Mouse (Mus musculus): ENCODE data around the gene Bcl2l1.

The Bcl2l1 gene

GRCm38 (mm10) chr2:152824438-152825167, 6.9 kb downstream of the Bcl2l1 start:
- in situ Hi-C loops (cut with MboI, MseI): no loop called here

GRCm38 (mm10) chr2:152823770-152824169, 7.8 kb downstream of the Bcl2l1 start:
- in situ Hi-C loops (cut with MboI, MseI): no loop called here

DNA sequence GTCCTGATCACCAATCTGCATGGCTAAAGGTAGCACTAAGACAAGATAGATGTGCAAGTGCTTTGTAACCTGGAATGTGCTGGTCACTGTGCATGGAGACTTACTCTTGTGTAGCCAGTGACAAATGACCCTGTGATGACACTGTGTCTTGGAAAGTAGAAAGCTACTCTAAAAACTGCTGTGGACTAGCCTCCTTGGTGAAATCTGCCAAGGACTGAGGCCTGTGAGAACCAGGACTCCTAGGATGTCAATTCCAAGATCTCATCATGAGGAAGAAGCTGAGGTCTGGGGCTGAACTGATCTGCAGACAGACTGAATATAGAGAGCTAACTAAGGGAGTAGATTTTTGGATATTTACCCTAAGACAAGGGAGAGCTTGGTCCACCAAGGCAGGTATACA, 10.0 kb downstream of the Bcl2l1 start:
- in situ Hi-C loops (cut with MboI, MseI): no loop called here

- in situ Hi-C loops (cut with MboI, MseI): no loop called here
Measured at GRCm38 (mm10) chr2:152821023-152821422, 10.5 kb downstream of the Bcl2l1 start.

DNA sequence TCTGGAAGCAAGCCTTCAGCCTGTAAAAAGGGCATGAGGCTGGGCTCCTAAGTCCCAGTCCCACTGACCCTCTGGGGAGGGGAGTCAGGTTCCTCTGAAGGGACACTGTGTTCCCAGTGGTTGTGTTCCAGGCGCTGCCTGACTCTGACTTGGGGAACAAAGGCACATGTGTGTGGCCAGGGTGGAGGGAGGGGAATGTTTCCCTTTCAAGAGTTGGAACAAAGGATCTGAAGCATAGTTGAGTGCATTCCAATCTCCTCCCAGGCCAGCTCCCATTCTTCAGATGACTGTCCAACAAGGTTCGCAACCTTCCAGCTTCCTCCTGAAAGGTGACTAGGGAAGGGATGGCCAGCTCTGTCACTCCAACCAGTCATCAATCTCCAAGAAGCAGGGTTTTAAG, 11.2 kb downstream of the Bcl2l1 start:
- in situ Hi-C loops (cut with MboI, MseI): no loop called here

- in situ Hi-C loops (cut with MboI, MseI): no loop called here
Measured at GRCm38 (mm10) chr2:152819926-152820325, 11.6 kb downstream of the Bcl2l1 start.

- in situ Hi-C loops (cut with MboI, MseI): no loop called here
Measured at GRCm38 (mm10) chr2:152819097-152819624, 12.4 kb downstream of the Bcl2l1 start.

DNA sequence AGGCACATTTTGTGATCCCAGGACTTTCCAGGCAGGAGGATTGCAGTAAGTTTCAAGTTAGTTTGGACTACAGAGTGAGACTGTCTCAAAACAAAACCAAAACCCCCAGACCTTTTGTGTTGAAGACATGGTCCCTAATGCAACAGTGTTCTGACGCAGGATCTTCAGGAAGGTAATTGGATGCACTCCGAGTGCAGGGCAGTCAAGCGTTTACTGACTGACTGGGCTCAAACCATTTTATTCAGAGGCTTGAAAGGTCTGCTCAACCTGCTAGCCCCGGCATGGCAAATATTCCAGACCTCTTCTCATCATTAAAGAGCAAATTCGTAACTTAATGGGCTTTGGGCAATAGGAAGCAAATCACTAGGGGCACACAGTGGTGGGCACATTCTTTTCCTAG, 12.8 kb downstream of the Bcl2l1 start:
- in situ Hi-C loops (cut with MboI, MseI): no loop called here

DNA sequence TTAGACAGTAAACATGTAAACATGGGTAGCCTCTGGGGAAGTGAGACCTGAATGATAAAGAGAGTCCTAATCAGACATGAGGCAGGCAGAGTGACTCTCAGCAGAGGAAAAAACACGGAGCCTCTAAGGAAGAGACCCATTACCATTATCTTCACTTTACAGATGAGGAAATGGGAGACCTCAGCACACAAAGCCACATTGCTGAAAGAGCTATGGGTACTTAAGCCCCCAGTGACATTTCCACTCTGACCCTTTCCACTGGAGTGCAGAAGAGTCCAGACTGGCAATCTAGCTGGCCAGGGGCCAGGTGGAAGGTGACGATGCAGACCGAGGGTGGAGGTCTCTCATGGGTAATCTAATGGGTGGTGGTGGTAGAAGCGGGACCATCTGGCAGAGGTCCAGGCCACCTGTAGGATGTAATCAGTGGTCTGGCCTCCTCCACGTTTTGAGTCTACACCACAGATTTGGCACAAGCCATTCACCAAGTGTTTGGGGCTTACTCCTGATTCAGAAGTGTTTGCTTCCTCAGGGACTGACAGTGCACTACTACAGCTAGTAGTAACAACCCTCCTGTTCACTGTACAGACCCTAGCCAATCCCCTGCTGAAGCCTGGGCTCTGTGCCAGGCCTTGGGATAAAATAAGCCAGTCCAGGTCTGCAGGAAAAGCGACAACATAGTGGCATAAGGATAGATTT, 13.8 kb downstream of the Bcl2l1 start:
- in situ Hi-C loops (cut with MboI, MseI): no loop called here

DNA sequence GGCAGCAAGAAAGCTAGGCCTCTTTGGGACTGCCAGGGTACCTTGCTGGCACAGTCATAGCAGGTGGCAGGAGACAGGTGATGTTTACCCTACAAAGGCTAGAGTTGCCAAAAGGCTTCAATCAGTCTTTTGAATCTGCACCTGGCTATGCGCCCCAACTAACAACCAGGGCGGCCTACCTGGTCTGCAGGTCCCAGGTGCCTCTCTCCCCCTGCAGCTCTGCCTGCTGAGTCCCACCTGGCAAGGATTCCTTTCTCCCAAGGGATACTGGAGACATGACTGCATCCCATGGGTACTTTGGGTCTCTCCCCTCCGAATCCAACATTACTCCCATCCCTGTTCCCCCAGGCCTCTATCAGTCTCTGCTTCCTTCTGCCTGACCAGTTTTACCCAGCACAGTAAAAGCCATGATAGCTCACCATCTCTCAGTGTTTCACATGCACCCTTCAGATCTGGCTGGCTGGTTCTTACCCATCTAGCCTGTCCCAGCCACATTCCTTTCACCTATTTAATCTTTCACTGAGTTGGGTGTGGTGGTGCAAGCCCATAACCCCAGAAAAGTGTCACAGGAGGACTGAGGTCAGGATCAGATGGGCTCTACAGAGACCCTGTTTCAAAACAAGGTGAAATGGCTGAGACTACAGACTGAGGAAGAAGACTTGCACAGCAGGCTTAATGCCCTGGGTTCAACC, 14.7 kb downstream of the Bcl2l1 start:
- in situ Hi-C loops (cut with MboI, MseI): no loop called here

DNA sequence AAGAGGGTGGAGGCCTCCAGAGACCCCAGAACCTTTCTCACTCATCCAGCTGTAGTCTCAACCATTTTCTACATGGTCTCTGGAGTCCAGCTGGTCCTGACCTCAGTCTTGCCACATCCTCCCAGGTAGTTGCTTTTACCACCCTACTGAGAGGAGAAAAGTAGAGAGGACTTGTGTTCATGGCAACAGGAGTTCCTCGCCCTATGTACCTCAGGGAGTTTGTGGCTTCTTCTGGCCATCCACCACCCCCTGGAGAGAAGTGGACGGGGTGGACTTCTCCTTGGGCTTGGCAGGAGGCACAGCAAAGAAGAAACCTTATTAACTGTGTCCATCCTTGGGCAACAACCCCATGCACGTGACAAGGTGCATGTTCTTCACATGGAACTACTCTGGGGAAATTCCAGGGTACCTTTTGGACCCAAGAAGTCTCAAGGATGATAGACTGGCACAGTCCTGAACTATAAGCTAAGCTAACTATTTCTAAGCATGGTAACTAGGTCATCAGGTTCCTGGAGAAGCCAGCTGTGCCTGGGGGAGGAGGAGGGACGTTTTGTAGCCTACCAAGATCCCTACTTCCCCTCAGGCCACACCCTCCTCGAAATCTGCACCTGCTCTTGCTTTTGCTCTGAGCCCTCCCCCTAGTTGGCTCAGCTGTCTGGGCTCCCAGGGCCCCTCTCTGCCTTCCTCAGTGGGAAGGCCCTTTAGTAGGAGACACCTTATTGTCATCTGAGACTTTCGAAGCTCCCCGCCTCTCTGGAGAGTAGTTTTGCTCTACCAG, 15.5 kb downstream of the Bcl2l1 start:
- in situ Hi-C loops (cut with MboI, MseI): no loop called here

DNA sequence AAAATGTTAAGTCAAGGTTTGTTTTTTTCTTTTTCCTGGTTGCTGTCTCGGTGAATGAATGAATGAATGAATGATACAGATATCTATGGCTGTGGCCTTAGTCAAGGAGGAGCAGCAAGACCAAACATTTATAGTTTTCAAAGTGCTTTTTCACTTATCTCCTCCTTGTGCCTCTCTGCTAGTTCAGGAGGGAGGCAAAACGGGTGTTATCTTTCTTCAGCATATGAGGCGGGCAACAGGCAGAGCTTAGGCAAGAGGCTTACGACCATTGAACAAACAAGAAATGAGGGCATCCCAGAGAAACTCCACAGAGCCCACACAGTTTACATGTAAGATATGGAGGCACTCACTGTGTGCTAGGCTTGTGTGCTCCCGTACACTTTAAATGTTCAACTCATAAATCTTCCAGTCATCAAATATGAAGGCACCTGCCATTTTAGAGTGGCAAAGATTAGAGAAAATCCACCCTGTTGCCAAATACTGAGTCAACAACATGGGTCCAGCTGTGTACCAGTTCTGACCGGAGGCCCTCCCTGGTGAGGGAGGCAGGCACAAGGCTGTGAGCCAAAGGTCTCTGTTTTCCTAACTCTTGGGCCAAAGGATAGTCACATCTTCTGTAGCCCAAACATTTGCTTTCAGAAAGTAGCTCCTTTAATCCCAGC, 17.2 kb downstream of the Bcl2l1 start:
- in situ Hi-C loops (cut with MboI, MseI): no loop called here

GRCm38 (mm10) chr2:152813232-152813631, 18.3 kb downstream of the Bcl2l1 start:
- in situ Hi-C loops (cut with MboI, MseI): no loop called here

DNA sequence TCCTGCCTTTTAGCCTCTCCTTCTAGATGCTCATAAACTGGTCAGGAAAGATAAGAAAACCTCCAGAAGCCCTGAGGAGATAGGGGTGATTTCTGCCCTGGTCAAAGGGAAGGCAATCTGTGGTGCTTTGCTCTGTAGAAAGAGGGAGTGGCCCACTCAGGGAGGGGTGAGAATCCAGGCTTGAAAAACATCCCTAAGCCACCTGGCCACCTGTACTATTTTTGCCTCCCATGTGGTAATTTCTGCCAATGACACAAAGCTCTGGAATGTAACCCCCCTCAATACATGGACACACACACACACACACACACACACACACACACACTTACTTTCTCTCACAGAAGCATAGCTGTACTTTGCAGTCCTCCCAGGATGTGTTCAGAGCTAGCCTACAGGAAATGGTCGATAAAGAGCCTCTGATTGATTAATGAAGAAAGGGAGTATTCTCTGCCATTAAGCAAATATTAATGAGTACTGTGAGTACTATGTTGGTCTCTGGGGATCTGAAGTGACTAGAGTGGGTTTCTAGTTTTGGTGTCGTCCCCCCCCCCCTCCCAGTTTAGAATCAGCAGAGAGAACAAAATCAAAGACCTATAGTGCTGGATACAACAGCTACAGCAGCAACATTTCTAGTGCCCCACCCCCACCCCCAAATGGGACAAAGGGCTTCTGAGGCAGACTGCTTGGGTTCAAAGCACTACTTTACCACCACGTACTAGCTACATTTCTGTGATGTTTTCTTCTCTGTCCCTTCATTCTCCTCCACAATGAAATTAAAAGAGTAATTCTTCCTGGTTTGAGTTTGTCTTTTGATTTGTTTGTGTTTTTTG, 20.0 kb downstream of the Bcl2l1 start:
- in situ Hi-C loops (cut with MboI, MseI): no loop called here

GRCm38 (mm10) chr2:152810158-152810941, 21.2 kb downstream of the Bcl2l1 start:
- in situ Hi-C loops (cut with MboI, MseI): no loop called here

DNA sequence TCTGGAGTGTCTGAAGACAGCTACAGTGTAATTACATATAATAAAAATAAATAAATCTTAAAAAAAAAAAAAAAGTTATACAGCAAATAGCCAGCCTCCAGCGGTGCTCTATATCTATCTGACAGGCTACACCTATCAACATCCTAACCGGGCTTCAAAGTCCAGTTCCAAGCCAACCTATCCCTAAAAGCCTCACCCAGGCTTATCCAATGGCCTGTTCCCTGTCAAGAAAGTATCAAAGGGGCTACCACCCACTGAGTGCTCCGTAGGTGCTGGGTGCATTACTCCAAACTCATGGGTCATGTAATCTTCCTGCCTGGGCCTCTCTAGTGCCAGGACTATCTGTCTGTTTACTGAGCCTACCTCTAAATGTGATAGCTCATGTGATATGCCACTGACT, 23.4 kb downstream of the Bcl2l1 start:
- in situ Hi-C loops (cut with MboI, MseI): no loop called here

- in situ Hi-C loops (cut with MboI, MseI): no loop called here
Measured at GRCm38 (mm10) chr2:152806037-152806436, 25.5 kb downstream of the Bcl2l1 start.

GRCm38 (mm10) chr2:152805111-152805490, 26.4 kb downstream of the Bcl2l1 start:
- in situ Hi-C loops (cut with MboI, MseI): no loop called here

- in situ Hi-C loops (cut with MboI, MseI): no loop called here
Measured at GRCm38 (mm10) chr2:152804408-152805110, 27.0 kb downstream of the Bcl2l1 start.

All from T-helper 2 cell (primary cell).